Mouse (Mus musculus) liver, embryonic 11.5 days (tissue): Measurements from ENCODE around the gene Sim2. TPM values are rescaled to one million over a fixed set of nuclear protein-coding genes. Genes with fewer than 3 reads are reported as not detected.

Source experiments
- ATAC-seq: fragments of 200-750 bp; cut with Nextera tagmentation; replicated peaks from 2 replicates; pipeline ENCODE4 v1.8.0; 2017; ENCODE audit warnings: moderate number of reproducible peaks, mild to moderate bottlenecking, moderate TSS enrichment, moderate library complexity; ENCODE audit not compliant: low FRiP score
- DNase-seq: peaks from one replicate; pipeline ENCODE4 v3.0.0-alpha.2; 2017; ENCODE audit warnings: low spot score
- H3K27ac ChIP-seq: fragments of 300-500 bp; sonication (generic); 2 replicates; pipeline ENCODE4 v1.5.1; 2014; ENCODE audit warnings: mild to moderate bottlenecking, low read depth, low read length, control low read depth
- H3K27me3 ChIP-seq: fragments of 300-500 bp; sonication (generic); replicated peaks from 2 replicates; pipeline ENCODE4 v1.6.1; 2014; ENCODE audit warnings: low read length, mixed read lengths; ENCODE audit not compliant: control insufficient read depth, insufficient read depth
- H3K36me3 ChIP-seq: fragments of 300-500 bp; sonication (generic); 2 replicates; pipeline ENCODE4 v1.6.1; 2014; ENCODE audit warnings: mild to moderate bottlenecking, low read length, moderate library complexity, mixed read lengths; ENCODE audit not compliant: control insufficient read depth, insufficient read depth
- H3K4me1 ChIP-seq: fragments of 300-500 bp; sonication (generic); replicated peaks from 2 replicates; pipeline ENCODE4 v1.6.1; 2014; ENCODE audit warnings: low read length, mixed read lengths; ENCODE audit not compliant: control insufficient read depth, insufficient read depth
- H3K4me2 ChIP-seq: fragments of 300-500 bp; sonication (generic); 2 replicates; pipeline ENCODE4 v1.6.1; 2014; ENCODE audit warnings: mild to moderate bottlenecking, control low read depth, moderate library complexity
- H3K4me3 ChIP-seq: fragments of 300-500 bp; sonication (generic); 2 replicates; pipeline ENCODE4 v1.5.1; 2014; ENCODE audit warnings: low read depth, low read length, control low read depth
- H3K9ac ChIP-seq: fragments of 300-500 bp; sonication (generic); 2 replicates; pipeline ENCODE4 v1.6.1; 2014; ENCODE audit warnings: low read depth, low read length, control low read depth
- H3K9me3 ChIP-seq: fragments of 300-500 bp; sonication (generic); 2 replicates; pipeline ENCODE4 v1.6.1; 2016; ENCODE audit warnings: low read length, inconsistent platforms, mixed read lengths; ENCODE audit not compliant: control insufficient read depth
- WGBS: fragments of 180-500 bp; shearing (Covaris S2); extraction: QIAGEN DNeasy Blood & Tissue Kit; methylation state at CpG from one replicate; pipeline ENCODE4 v1.1.7; 2014; 5-methylcytosine and 5-hydroxymethylcytosine counted together
- polyA plus RNA-seq: library from polyadenylated mRNA; unstranded; fragments of >200 nt; fragmentation: Nextera tagmentation; extraction: Ambion mirVana; gene quantifications from 2 replicates; pipeline ENCODE4 v1.2.1, GENCODE M21; 2014

The Sim2 gene
- polyA plus RNA-seq, 1 experiment from 2014 or later = 0.15 TPM

DNA sequence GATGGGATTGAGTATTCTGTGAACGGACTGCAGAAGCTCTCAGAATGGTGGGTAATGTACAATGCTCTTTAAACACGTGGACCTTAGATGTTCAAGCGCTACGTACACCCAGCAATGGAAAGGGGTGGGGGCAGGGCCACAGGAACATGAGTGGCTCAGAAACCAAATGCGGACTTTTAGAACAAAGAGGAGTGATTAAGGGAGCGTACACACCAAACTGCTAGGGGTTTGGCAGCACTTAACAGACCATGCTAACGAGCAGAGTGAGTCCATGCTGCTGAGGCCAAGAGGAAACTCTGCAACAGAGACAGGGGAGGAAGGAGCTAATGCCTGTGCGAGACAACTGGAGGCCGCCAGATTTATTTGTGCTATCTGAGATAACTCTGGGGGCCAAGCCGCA lies 58.6 kb downstream of the Sim2 start:
- Histone ChIP-seq H3K27ac (no peak overlapping the region), H3K4me2 (no peak overlapping the region), H3K9me3 (no peaks in the 10 kb centered on the region), H3K9ac (no peak overlapping the region), H3K36me3 (no peaks in the 10 kb centered on the region), H3K27me3 (no peaks in the 10 kb centered on the region; the same call in 1 of the 2 replicates), H3K4me3 (no peak overlapping the region), H3K4me1 (peaks cover 7% of the 10 kb centered on the region; the same call in 1 of the 2 replicates)
- WGBS = 34% methylated on average over 10 of the region's 10 CpGs
- no peak for DNase-seq
- no peak for ATAC-seq

DNA sequence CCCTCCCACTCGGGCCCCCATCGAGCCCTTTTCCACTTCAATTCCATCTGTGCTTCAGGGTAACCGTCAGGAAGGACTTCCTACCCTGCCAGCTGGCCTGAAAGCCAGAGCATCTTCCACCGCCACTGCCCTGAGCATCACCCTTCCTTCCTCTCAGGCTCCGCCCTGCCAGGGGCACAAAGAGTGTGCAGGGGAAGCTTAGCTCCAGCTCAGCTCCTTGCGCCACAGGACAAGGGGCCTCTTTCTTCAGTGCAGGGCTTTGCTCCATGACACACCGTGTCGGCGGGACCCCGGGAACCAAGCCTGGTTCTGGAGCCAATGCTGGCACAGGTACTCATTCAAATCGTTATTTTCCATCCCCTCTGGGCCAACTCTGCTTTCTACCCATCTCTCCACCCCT lies 63.4 kb downstream of the Sim2 start:
- Histone ChIP-seq H3K27me3 (no peaks in the 10 kb centered on the region; the same call in 1 of the 2 replicates), H3K9me3 (no peaks in the 10 kb centered on the region), H3K27ac (no peak overlapping the region), H3K4me1 (peaks cover 21% of the 10 kb centered on the region), H3K9ac (no peak overlapping the region), H3K4me2 (no peak overlapping the region), H3K36me3 (no peaks in the 10 kb centered on the region), H3K4me3 (no peak overlapping the region)
- ATAC-seq (no peak), DNase-seq (no peak)
- WGBS = 60% methylated on average over 11 of the region's 11 CpGs

DNA sequence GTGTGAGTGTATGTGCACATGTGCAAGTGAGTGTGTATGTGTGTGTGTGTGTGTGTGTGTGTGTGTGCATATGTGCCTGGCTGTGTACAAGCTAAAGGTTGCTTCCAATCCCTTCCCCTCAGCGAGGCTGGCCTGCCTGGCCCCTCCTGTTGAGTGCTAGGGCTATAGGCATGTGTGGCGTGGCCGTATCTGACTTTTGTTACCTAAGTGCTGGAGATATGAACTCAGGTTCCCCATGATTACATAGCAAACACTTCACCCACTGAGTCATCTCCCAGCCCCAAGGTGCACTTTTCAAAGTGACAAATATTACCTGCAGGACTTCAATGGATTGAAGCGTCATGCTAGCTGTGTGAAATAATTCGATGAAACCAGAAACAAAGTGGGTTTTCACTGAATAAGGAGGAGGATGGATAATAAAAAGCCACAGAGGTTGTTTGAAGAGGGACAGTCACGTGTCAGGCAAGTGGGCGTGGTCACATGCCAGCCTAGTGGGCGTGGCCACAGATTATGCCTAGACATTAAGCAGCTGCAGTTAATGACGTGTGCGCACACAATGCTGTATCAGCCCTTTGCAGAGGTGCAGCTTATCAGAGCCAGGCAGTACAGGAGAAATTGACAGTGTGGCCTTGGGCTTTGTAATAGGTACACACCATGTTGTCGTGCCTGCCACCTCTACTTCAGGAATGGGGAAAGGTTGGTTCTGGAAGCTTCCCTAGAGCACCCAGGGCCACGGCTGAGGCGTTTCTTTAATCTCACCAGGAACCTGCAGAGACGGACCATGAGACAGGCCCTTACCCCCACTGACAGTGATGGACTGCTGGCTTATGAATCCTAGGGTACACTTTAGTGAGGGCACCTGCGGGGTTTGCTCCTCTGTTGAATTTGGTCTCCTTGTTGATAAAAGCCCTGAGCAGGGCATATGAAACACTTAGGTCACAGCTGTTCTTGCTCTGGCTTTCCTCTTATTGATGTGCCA lies 65.7 kb downstream of the Sim2 start:
- H3K4me3 ChIP-seq = no peak overlapping the region
- H3K36me3 ChIP-seq = no peaks in the 10 kb centered on the region
- peak overlapping the region; percentile 66 for H3K27ac ChIP-seq
- H3K27me3 ChIP-seq = no peaks in the 10 kb centered on the region; the same call in 1 of the 2 replicates
- no peaks in the 10 kb centered on the region for H3K9me3 ChIP-seq
- whole genome bisulfite sequencing = 52% methylated on average over 15 of the region's 15 CpGs
- H3K4me1 ChIP-seq = peaks cover 18% of the 10 kb centered on the region
- H3K4me2 ChIP-seq = peak overlapping the region; percentile 46
- no peak overlapping the region for H3K9ac ChIP-seq
- ATAC-seq = peak; percentile 99
- DNase-seq = peak; percentile 60

DNA sequence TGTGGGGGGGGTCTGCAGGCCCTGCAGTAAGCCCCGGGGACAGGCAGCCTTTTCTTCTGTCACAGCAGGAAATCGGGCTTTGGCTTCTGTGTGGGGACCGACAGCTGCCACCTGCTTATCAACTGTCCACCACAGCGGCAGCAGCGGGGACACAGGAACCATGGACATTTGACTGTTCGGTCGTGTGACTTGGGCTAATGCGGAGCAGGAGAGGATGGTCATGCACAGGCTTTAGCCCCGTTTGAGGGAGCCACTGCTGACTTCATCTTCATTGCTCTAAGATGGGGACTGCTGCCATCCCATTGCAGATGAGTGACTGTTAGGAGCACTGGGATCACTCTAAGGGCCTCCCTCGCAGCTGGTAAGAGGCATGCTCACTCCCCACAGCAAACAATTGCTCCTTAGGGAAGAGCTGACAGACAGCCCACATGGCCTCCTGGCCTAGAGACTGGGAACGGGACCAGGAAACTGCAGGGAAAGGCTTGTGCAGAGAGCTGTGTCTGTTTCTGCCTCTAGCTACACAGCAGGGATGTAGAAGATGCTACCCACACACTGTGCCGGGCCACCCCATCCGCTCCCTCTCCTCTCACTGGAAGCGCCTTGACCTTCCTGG lies 70.4 kb downstream of the Sim2 start:
- ATAC-seq = no peak
- Histone ChIP-seq H3K4me1 (peaks cover 8% of the 10 kb centered on the region), H3K4me3 (no peak overlapping the region), H3K27me3 (no peaks in the 10 kb centered on the region), H3K4me2 (no peak overlapping the region), H3K27ac (no peak overlapping the region), H3K9me3 (no peaks in the 10 kb centered on the region), H3K36me3 (no peaks in the 10 kb centered on the region), H3K9ac (no peak overlapping the region)
- no peak for DNase-seq
- 43% methylated on average over 14 of the region's 14 CpGs for WGBS

DNA sequence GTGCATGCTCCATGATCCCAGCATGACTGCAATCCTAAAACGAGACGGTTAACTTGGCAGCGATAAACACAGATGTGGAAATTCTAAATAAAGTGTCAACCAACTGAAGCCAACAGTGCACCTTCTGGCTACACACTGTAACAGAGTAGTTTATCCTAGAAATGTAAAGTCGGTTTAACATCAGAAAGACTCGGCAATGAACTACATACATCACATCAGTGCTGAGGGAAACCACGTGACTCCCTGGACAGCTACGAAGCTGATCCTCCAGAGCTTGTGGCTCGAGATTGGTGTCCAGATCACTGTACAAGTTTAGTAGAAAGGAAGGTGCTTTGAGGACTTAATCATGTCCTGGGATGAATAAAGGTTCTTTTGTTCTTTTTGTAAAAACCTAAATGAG lies 73.1 kb downstream of the Sim2 start:
- Histone ChIP-seq H3K4me2 (no peak overlapping the region), H3K27ac (no peak overlapping the region), H3K36me3 (no peaks in the 10 kb centered on the region), H3K9me3 (no peaks in the 10 kb centered on the region), H3K4me1 (no peaks in the 10 kb centered on the region; the same call in 1 of the 2 replicates), H3K4me3 (no peak overlapping the region), H3K27me3 (no peaks in the 10 kb centered on the region), H3K9ac (no peak overlapping the region)
- 76% methylated on average over 8 of the region's 8 CpGs for WGBS
- DNase-seq (no peak), ATAC-seq (no peak)

DNA sequence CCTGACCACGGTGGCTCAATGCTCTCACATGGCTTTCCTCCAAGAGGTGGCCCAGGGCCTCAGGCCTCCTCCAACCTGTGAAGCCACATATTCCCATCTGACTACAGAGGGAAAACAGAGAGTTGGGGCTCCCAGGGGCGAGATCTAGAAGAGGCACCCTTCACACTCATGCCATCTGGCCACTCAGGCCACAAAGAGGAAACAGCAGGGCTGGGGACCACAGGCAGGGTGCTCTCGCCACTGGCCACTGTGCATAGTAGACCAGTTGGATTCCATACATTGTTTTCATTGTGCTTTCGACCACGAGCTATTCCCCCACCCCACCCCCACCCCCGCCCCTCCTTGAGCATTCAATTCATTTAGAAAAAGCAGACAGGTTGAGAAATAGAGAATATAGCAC lies 77.3 kb downstream of the Sim2 start:
- Histone ChIP-seq H3K4me1 (peaks cover 7% of the 10 kb centered on the region; the same call in 1 of the 2 replicates), H3K9me3 (no peaks in the 10 kb centered on the region), H3K4me2 (no peak overlapping the region), H3K27ac (no peak overlapping the region), H3K27me3 (no peaks in the 10 kb centered on the region), H3K36me3 (no peaks in the 10 kb centered on the region), H3K9ac (no peak overlapping the region), H3K4me3 (no peak overlapping the region)
- 56% methylated on average over 6 of the region's 6 CpGs for WGBS
- ATAC-seq (no peak), DNase-seq (no peak)

DNA sequence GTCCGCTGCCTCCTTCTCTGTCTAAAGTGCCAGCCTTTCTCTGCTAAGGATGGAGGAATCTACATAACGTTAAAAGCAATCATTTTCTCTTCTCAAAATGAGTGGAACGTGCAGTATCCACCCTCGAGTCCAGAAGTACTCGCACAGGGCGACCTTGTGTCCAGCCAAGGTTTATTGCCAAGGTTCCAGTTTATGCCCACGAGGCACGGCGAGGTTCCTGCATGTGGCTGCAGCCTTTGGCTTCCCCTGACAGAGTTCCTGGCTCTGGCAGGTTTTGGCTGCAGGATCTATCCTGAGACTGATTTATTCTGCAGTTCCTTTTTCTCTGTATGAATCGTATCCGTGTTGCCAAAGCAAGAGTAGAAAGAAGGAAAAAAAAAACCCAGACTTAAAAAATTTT lies 78.3 kb downstream of the Sim2 start:
- WGBS = 85% methylated on average over 11 of the region's 11 CpGs
- no peaks in the 10 kb centered on the region for H3K9me3 ChIP-seq
- no peaks in the 10 kb centered on the region for H3K36me3 ChIP-seq
- H3K27ac ChIP-seq = no peak overlapping the region
- peaks cover 7% of the 10 kb centered on the region; the same call in 1 of the 2 replicates for H3K4me1 ChIP-seq
- no peak for DNase-seq
- H3K27me3 ChIP-seq = no peaks in the 10 kb centered on the region
- ATAC-seq = no peak
- H3K4me3 ChIP-seq = no peak overlapping the region
- H3K9ac ChIP-seq = no peak overlapping the region
- no peak overlapping the region for H3K4me2 ChIP-seq

DNA sequence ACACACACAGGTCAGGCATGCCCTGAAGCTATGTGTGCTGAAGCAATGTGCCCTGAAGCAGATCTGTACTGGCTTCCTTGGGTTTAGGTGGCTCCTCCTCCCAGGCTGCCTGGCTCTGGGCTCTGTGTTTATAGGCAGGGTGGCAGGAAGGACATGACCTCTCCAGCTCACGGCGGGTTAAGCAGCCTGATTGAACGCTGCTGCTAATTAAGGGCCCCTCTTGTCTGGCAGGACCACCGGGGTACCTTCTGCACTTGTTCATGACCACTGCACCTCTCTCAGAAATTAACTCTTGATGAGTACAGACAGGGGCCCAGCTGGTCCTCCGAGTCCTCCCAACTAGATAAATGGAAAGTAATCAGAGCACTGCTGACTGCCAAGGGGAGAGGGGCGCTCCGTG lies 79.5 kb downstream of the Sim2 start:
- Histone ChIP-seq H3K9ac (no peak overlapping the region), H3K4me2 (no peak overlapping the region), H3K27me3 (no peaks in the 10 kb centered on the region), H3K9me3 (no peaks in the 10 kb centered on the region), H3K4me3 (no peak overlapping the region), H3K27ac (no peak overlapping the region), H3K36me3 (no peaks in the 10 kb centered on the region), H3K4me1 (peaks cover 7% of the 10 kb centered on the region; the same call in 1 of the 2 replicates)
- ATAC-seq = no peak
- no peak for DNase-seq
- 50% methylated on average over 7 of the region's 7 CpGs for WGBS
